Mouse (Mus musculus): Measurements from ENCODE around the gene Mafk. TPM values are rescaled to one million over a fixed set of nuclear protein-coding genes. Genes with fewer than 3 reads are reported as not detected.
"Not testable (repeated sequence)": the region's sequence is repeated elsewhere in the genome, so short reads cannot be mapped to it uniquely, and the experiment has no call there.

Gene Mafk
- total RNA-seq (2021) = 10 to 100 TPM; 21.9 to 23.2 TPM
- long read RNA-seq, experiment 1, transcript Mafk-201 (3 exons, 2,849 nt) = major isoform, 7 of 14 reads
- long read RNA-seq, experiment 1, partial matches to known transcripts = 2 of 14 reads
- long read RNA-seq, experiment 1, other reads (novel, unspliced or antisense) = 5 of 14 reads
- long read RNA-seq, experiment 2, transcript Mafk-201 (3 exons, 2,849 nt) = major isoform, 21 of 46 reads
- long read RNA-seq, experiment 2, partial matches to known transcripts = 1 of 46 reads
- long read RNA-seq, experiment 2, other reads (novel, unspliced or antisense) = 23 of 46 reads

- peak; percentile 97 to 99 for DNase-seq (ENCODE audit: low spot score in 2 of 2)
These were observed at the start of gene Mafk for GRCm38 (mm10) chr5:139791227-139792158. Gene Mafk, plus strand, starts transcription at chr5:139791513.

- DNase-seq (ENCODE audit: low spot score in 2 of 2) = not testable (repeated sequence)
These were observed 48.7 kb upstream of the Mafk start for GRCm38 (mm10) chr5:139742640-139743039.

- DNase-seq (ENCODE audit: low spot score in 2 of 2) = peak in 1 of 2 experiments; percentile 37
These were observed 45.5 kb upstream of the Mafk start for GRCm38 (mm10) chr5:139745771-139746170.

GRCm38 (mm10) chr5:139749413-139750125 lies 41.7 kb upstream of the Mafk start:
- DNase-seq (ENCODE audit: low spot score in 2 of 2) = no peak

GRCm38 (mm10) chr5:139750535-139750934 lies 40.8 kb upstream of the Mafk start:
- peak; percentile 52 to 56 for DNase-seq (ENCODE audit: low spot score in 2 of 2)

GRCm38 (mm10) chr5:139754753-139755152 lies 36.6 kb upstream of the Mafk start:
- no peak for DNase-seq (ENCODE audit: low spot score in 2 of 2)

- no peak for DNase-seq (ENCODE audit: low spot score in 2 of 2)
These were observed 35.2 kb upstream of the Mafk start for GRCm38 (mm10) chr5:139756135-139756534.

GRCm38 (mm10) chr5:139756586-139756985 lies 34.7 kb upstream of the Mafk start:
- no peak for DNase-seq (ENCODE audit: low spot score in 2 of 2)

- no peak for DNase-seq (ENCODE audit: low spot score in 2 of 2)
These were observed 33.2 kb upstream of the Mafk start for GRCm38 (mm10) chr5:139758096-139758495.

- no peak for DNase-seq (ENCODE audit: low spot score in 2 of 2)
These were observed 27.0 kb upstream of the Mafk start for GRCm38 (mm10) chr5:139764296-139764695.

GRCm38 (mm10) chr5:139768216-139768615 lies 23.1 kb upstream of the Mafk start:
- DNase-seq (ENCODE audit: low spot score in 2 of 2) = no peak

GRCm38 (mm10) chr5:139775216-139775926 lies 15.9 kb upstream of the Mafk start, which contains the start of gene Ints1:
Gene Ints1, minus strand, starts transcription at chr5:139775674.
- peak; percentile 86 to 94 for DNase-seq (ENCODE audit: low spot score in 2 of 2)

GRCm38 (mm10) chr5:139776966-139777365 lies 14.3 kb upstream of the Mafk start:
- DNase-seq (ENCODE audit: low spot score in 2 of 2) = no peak

- DNase-seq (ENCODE audit: low spot score in 2 of 2) = no peak
These were observed 9.9 kb upstream of the Mafk start for GRCm38 (mm10) chr5:139781406-139781805.

- DNase-seq (ENCODE audit: low spot score in 2 of 2) = no peak
These were observed 1.8 kb upstream of the Mafk start for GRCm38 (mm10) chr5:139789466-139789865.

- no peak for DNase-seq (ENCODE audit: low spot score in 2 of 2)
These were observed 954 bp downstream of the Mafk start for GRCm38 (mm10) chr5:139792159-139792775.

GRCm38 (mm10) chr5:139792966-139793337 lies 1.6 kb downstream of the Mafk start:
- DNase-seq (ENCODE audit: low spot score in 2 of 2) = no peak

GRCm38 (mm10) chr5:139793338-139794089 lies 2.2 kb downstream of the Mafk start:
- no peak for DNase-seq (ENCODE audit: low spot score in 2 of 2)

- DNase-seq (ENCODE audit: low spot score in 2 of 2) = no peak
These were observed 2.8 kb downstream of the Mafk start for GRCm38 (mm10) chr5:139794137-139794536.

GRCm38 (mm10) chr5:139794938-139795337 lies 3.6 kb downstream of the Mafk start:
- DNase-seq (ENCODE audit: low spot score in 2 of 2) = no peak

Data from adrenal gland, postnatal 4 days (tissue).